Mouse (Mus musculus): ENCODE results near the gene Trpc2. TPM values are rescaled to one million over a fixed set of nuclear protein-coding genes. Genes with fewer than 3 reads are reported as not detected.

The Trpc2 gene
- not detected in 2 replicates for polyA plus RNA-seq (2015; fragmentation: Nextera tagmentation; extraction: Ambion mirVana)

DNA sequence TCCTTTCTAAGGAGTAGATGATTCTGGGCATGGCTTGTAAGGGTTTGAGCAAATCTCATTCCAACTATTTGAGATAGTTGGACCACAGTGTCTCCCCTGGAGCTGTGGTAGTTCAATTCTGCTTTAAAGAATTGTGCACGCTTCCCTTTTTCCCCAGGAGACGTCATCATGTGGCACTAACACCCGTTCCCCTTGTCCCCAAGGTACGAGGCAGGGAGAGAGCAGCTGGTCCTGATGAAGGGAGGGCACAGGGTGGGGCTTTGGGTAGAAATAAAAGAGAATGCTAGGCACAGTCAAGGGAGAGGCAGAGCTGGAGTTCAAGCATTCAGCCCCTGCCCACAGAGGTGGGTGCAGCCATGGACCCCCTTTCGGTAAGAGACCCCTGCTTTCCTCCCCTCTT is at the start of gene Trpc2:
Gene Trpc2, plus strand, starts transcription at position 301 of the 400 bp plus-strand sequence.

DNA sequence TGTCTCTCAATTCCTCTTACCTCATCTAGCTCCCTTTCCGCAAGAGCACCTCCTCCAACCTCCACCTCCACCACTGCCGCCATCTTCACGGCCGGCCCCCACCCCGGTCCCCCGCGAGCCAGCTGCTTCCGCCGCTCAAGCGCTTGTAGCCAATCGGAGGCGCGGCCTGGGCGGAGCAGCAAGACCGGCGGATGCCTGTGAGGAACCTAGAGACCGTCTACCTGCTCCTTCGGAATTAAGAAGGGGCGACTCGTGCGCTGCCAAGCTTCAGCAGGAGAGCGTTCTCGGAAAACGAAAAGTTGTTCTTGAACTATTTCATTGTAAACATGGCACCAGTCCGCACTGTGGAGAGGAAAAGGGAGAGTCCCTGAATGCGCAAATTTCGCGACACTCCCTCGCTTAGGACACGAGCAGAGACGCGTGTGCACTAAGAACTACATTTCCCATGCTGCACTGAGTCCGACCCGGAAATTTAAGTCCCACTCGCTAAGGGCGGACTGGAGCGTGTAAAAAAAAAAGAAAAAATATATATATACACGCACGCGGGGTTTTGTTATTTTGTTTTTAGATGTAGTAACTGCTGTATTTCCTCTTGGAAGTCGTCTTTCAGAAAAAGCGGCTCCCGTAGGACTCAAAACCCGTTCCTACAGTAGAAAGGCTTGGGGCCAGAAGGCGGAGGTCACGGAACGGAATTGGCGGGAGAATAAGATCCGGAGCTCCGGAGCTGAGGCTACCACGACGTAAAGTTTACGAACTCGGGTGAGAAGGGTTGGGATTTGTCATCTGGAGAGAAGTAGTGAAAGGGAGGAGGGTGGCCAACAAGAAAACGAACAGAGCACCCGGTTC is 17.6 kb upstream of the Trpc2 start, which contains the start of the genes Rnf121, Xndc1 and Xntrpc:
Gene Rnf121, minus strand, starts transcription at position 424 of the 846 bp plus-strand sequence.
Gene Xndc1, plus strand, starts transcription at position 466 of the 846 bp plus-strand sequence.
Gene Xntrpc, plus strand, starts transcription at position 668 of the 846 bp plus-strand sequence.

DNA sequence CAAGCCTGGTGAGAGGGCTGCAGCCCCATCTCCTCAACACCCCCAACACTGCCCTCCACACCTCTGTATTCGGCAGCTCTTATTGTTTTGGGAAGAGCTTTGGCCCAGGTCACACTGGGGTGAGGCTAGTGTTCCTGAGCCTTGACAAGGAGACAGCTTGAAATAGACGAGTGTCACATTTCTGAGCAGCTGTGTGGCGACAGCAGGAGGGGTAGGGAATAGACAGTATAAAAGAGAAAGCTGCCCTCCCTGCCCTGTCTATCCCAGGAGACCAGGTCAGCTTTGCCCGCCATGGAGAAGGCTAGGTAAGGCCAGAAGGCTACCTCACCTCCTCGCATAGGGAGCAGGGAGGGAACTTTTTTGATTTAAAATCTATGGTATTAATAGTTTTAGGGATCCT is 18.6 kb downstream of the Trpc2 start, which contains the start of gene Art1:
Gene Art1, plus strand, starts transcription at position 257 of the 400 bp plus-strand sequence.

DNA sequence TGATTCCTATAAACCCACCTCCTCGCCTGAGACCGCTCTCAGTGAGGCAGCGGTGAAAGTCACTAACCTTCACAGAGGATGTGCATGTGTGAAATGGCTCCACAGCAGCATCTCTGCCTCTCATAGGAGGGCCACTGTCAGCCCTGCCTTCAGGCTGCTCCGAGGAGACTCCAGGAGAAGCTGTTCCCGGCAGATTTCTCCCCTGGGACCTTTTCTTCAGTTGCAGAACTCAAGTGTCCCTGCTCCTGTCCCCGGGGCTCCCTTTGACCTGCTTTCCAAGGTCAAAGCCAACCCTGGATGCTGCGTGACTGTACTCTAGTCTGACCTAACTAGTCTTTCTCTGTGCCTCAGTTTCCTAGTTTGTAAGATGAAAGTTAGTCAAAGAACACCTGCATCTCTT is 26.3 kb downstream of the Trpc2 start, which contains the start of gene Art5:
Gene Art5, minus strand, starts transcription at position 319 of the 400 bp plus-strand sequence.

DNA sequence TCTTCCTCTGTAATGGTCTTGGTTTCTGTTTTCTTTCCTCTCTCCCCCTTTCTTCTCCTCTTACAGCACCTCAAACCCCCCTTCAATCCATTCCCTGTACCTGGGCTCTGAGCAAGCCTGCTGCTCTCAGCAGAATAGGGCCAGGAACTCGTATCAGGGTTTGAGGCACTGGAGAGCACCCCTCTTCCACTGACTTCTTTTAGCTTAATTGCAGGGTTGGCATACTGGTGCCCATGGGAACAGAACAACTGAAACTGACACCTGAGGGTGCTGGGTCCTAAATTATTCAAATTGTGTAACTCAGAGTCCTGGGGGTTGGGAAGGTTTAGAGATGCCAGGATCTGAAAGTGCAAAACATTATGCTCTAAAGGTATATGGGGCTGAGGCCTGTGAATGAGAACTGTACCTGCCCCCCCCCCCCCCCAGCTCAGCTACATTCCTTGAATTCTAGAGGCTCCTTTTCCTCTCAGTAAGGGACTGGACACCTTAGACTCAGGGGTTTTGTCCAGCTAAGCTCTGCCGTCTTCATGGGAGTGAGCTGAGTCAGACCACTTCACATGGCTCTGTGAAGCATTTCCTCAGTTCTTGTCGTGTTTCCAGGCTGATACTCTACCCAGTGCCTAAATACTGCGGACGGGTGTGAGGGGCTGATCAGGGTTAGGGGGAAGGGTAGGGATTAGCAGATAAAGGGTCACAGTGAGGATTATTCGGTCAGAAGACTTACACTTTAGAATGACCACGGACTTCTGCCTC is 33.8 kb downstream of the Trpc2 start, which contains the start of gene Chrna10:
Gene Chrna10, minus strand, starts transcription at position 250 of the 753 bp plus-strand sequence.

Other genes with a start within 250 kb of the Trpc2 start
- gene Inppl1, start 244.9 kb upstream of the Trpc2 start, polyA plus RNA-seq (2015; fragmentation: Nextera tagmentation; extraction: Ambion mirVana), result 7.5 and 8.9 TPM in 2 replicates
- 0.75 and 1.7 TPM in 2 replicates for gene Folr2, start 225.9 kb upstream of the Trpc2 start, polyA plus RNA-seq (2015; fragmentation: Nextera tagmentation; extraction: Ambion mirVana)
- 65.1 and 69.4 TPM in 2 replicates for gene Anapc15, start 219.4 kb upstream of the Trpc2 start, polyA plus RNA-seq (2015; fragmentation: Nextera tagmentation; extraction: Ambion mirVana)
- 2.0 and 3.4 TPM in 2 replicates for gene Folr1, start 212.3 kb upstream of the Trpc2 start, polyA plus RNA-seq (2015; fragmentation: Nextera tagmentation; extraction: Ambion mirVana)
- gene Lamtor1, start 177.2 kb upstream of the Trpc2 start, polyA plus RNA-seq (2015; fragmentation: Nextera tagmentation; extraction: Ambion mirVana), result 76.7 and 84.5 TPM in 2 replicates
- gene Tomt, start 176.8 kb upstream of the Trpc2 start, polyA plus RNA-seq (2015; fragmentation: Nextera tagmentation; extraction: Ambion mirVana), result 0.18 and 0.32 TPM in 2 replicates
- 1.9 and 2.0 TPM in 2 replicates for gene Lrrc51, start 149.2 kb upstream of the Trpc2 start, polyA plus RNA-seq (2015; fragmentation: Nextera tagmentation; extraction: Ambion mirVana)
- 33.6 and 35.4 TPM in 2 replicates for gene Numa1, start 149.0 kb upstream of the Trpc2 start, polyA plus RNA-seq (2015; fragmentation: Nextera tagmentation; extraction: Ambion mirVana)
- 5.1 and 7.3 TPM in 2 replicates for gene Il18bp, start 64.4 kb upstream of the Trpc2 start, polyA plus RNA-seq (2015; fragmentation: Nextera tagmentation; extraction: Ambion mirVana)
- gene Rnf121, start 17.6 kb upstream of the Trpc2 start, polyA plus RNA-seq (2015; fragmentation: Nextera tagmentation; extraction: Ambion mirVana), result 9.2 and 10.3 TPM in 2 replicates
- 17.1 and 17.2 TPM in 2 replicates for gene Xndc1, start 17.6 kb upstream of the Trpc2 start, polyA plus RNA-seq (2015; fragmentation: Nextera tagmentation; extraction: Ambion mirVana)
- gene Xntrpc, start 17.4 kb upstream of the Trpc2 start, polyA plus RNA-seq (2015; fragmentation: Nextera tagmentation; extraction: Ambion mirVana), result 0.43 and 0.53 TPM in 2 replicates
- gene Art1, start 18.6 kb downstream of the Trpc2 start, polyA plus RNA-seq (2015; fragmentation: Nextera tagmentation; extraction: Ambion mirVana), result 0.14 and 0.30 TPM in 2 replicates
- 0.25 and 0.42 TPM in 2 replicates for gene Art5, start 26.4 kb downstream of the Trpc2 start, polyA plus RNA-seq (2015; fragmentation: Nextera tagmentation; extraction: Ambion mirVana)
- not detected in 2 replicates for gene Chrna10, start 33.7 kb downstream of the Trpc2 start, polyA plus RNA-seq (2015; fragmentation: Nextera tagmentation; extraction: Ambion mirVana)
- gene Nup98, start 127.1 kb downstream of the Trpc2 start, polyA plus RNA-seq (2015; fragmentation: Nextera tagmentation; extraction: Ambion mirVana), result 16.1 and 17.3 TPM in 2 replicates
- gene Pgap2, start 127.1 kb downstream of the Trpc2 start, polyA plus RNA-seq (2015; fragmentation: Nextera tagmentation; extraction: Ambion mirVana), result 32.8 and 45.2 TPM in 2 replicates
- 103 and 124 TPM in 2 replicates for gene Rhog, start 172.9 kb downstream of the Trpc2 start, polyA plus RNA-seq (2015; fragmentation: Nextera tagmentation; extraction: Ambion mirVana)
- 22.4 and 24.9 TPM in 2 replicates for gene Stim1, start 184.7 kb downstream of the Trpc2 start, polyA plus RNA-seq (2015; fragmentation: Nextera tagmentation; extraction: Ambion mirVana)

Measured in spleen, postnatal 0 days (tissue).